Mouse (Mus musculus): Measurements from ENCODE around the gene Dnah2. TPM values are rescaled to one million over a fixed set of nuclear protein-coding genes. Genes with fewer than 3 reads are reported as not detected.

Dnah2 gene
- polyA plus RNA-seq, 1 experiment from 2014 or later: 1.3 TPM

GRCm38 (mm10) chr11:69472687-69473086, 76.2 kb downstream of the Dnah2 start:
- H3K4me2 ChIP-seq (replicated peaks; ENCODE audit: low read depth, low read length): no peak overlapping the region
- no peaks in the 10 kb centered on the region for H3K4me1 ChIP-seq (ENCODE audit: insufficient read depth, low read depth, low read length)
- H3K9me3 ChIP-seq (ENCODE audit: low read length): no peaks in the 10 kb centered on the region
- TF ChIP-seq CTCF (IDR thresholded peaks at IDR 0.05): no peak
- peak; percentile 26; the same call in 1 of the 2 replicates for TF ChIP-seq EP300 (IDR thresholded peaks at IDR 0.05)
- H3K27me3 ChIP-seq (replicated peaks; ENCODE audit: insufficient read depth, low read length): no peaks in the 10 kb centered on the region
- WGBS: 29% methylated on average over 5 of the region's 5 CpGs
- H3K36me3 ChIP-seq (ENCODE audit: insufficient read depth, low read length): no peaks in the 10 kb centered on the region
- no peak overlapping the region for H3K27ac ChIP-seq (ENCODE audit: low read length)
- ATAC-seq: peak; percentile 36
- DNase-seq (ENCODE audit: low spot score): peak; percentile 44
- H3K9ac ChIP-seq (replicated peaks; ENCODE audit: low read depth): no peak overlapping the region
- H3K4me3 ChIP-seq (ENCODE audit: low read depth, low read length): no peak overlapping the region

GRCm38 (mm10) chr11:69471491-69471890, 77.4 kb downstream of the Dnah2 start:
- no peak overlapping the region for H3K4me2 ChIP-seq (replicated peaks; ENCODE audit: low read depth, low read length)
- H3K4me3 ChIP-seq (ENCODE audit: low read depth, low read length): no peak overlapping the region
- WGBS: 18% methylated on average over 8 of the region's 8 CpGs
- DNase-seq (ENCODE audit: low spot score) (peak; percentile 16), ATAC-seq (no peak)
- H3K36me3 ChIP-seq (ENCODE audit: insufficient read depth, low read length): no peaks in the 10 kb centered on the region
- H3K9me3 ChIP-seq (ENCODE audit: low read length): no peaks in the 10 kb centered on the region
- no peak overlapping the region for H3K27ac ChIP-seq (ENCODE audit: low read length)
- no peak for TF ChIP-seq CTCF (IDR thresholded peaks at IDR 0.05)
- no peak for TF ChIP-seq EP300 (IDR thresholded peaks at IDR 0.05)
- no peak overlapping the region for H3K9ac ChIP-seq (replicated peaks; ENCODE audit: low read depth)
- no peaks in the 10 kb centered on the region for H3K27me3 ChIP-seq (replicated peaks; ENCODE audit: insufficient read depth, low read length)
- H3K4me1 ChIP-seq (ENCODE audit: insufficient read depth, low read depth, low read length): no peaks in the 10 kb centered on the region

DNA sequence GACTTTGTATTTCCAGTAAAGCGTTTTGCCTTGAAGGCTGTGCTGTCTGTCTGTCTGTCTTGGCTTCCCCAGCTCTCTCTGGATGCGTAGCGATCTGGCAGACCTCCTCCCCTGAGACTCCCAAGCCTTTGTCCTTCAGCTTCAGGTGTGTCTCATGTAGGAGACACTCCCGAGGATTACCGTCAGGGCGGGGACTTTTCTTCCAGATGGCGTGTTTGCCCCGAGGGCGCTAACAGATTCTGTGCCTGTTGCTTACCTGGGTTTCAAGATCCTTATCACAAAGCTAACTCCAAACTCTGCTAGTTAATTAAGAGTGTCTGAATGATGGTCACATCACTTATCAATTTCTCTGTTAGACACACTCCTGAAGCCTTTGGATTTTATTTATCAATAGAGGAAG, 79.6 kb downstream of the Dnah2 start:
- H3K27me3 ChIP-seq (replicated peaks; ENCODE audit: insufficient read depth, low read length): no peaks in the 10 kb centered on the region
- H3K9ac ChIP-seq (replicated peaks; ENCODE audit: low read depth): no peak overlapping the region
- ATAC-seq: no peak
- H3K9me3 ChIP-seq (ENCODE audit: low read length): no peaks in the 10 kb centered on the region
- 69% methylated on average over 9 of the region's 9 CpGs for whole genome bisulfite sequencing
- no peaks in the 10 kb centered on the region for H3K36me3 ChIP-seq (ENCODE audit: insufficient read depth, low read length)
- no peaks in the 10 kb centered on the region for H3K4me1 ChIP-seq (ENCODE audit: insufficient read depth, low read depth, low read length)
- no peak overlapping the region for H3K4me3 ChIP-seq (ENCODE audit: low read depth, low read length)
- DNase-seq (ENCODE audit: low spot score): no peak
- TF ChIP-seq CTCF (IDR thresholded peaks at IDR 0.05): no peak
- H3K4me2 ChIP-seq (replicated peaks; ENCODE audit: low read depth, low read length): no peak overlapping the region
- H3K27ac ChIP-seq (ENCODE audit: low read length): no peak overlapping the region

DNA sequence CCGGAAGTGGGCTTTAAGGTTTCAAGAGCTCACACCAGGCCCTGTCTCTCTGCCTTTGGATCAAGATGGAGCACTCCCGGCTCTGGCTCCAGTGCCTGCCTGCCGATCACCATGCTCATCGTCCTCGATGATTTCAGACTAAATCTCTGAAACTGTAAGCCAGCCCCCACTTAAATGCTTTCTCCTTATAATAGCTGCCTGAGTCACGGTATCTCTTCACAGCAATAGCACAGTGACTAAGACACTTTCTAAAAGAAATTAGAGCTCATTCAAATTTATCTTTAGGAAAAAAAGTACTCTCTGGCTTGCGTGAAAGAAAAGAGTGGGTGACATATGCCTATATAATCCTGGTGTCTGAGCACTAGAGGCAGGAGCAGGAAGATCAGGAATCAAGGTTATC, 84.9 kb downstream of the Dnah2 start:
- no peaks in the 10 kb centered on the region for H3K27me3 ChIP-seq (replicated peaks; ENCODE audit: insufficient read depth, low read length)
- no peak overlapping the region for H3K4me3 ChIP-seq (ENCODE audit: low read depth, low read length)
- H3K9me3 ChIP-seq (ENCODE audit: low read length): no peaks in the 10 kb centered on the region
- TF ChIP-seq CTCF (IDR thresholded peaks at IDR 0.05): no peak
- no peak for TF ChIP-seq EP300 (IDR thresholded peaks at IDR 0.05)
- no peak overlapping the region for H3K27ac ChIP-seq (ENCODE audit: low read length)
- H3K9ac ChIP-seq (replicated peaks; ENCODE audit: low read depth): no peak overlapping the region
- no peaks in the 10 kb centered on the region for H3K4me1 ChIP-seq (ENCODE audit: insufficient read depth, low read depth, low read length)
- no peaks in the 10 kb centered on the region for H3K36me3 ChIP-seq (ENCODE audit: insufficient read depth, low read length)
- ATAC-seq (no peak), DNase-seq (ENCODE audit: low spot score) (no peak)
- WGBS: 95% methylated on average over 7 of the region's 7 CpGs
- no peak overlapping the region for H3K4me2 ChIP-seq (replicated peaks; ENCODE audit: low read depth, low read length)

- no peaks in the 10 kb centered on the region for H3K27me3 ChIP-seq (replicated peaks; ENCODE audit: insufficient read depth, low read length)
- TF ChIP-seq CTCF (IDR thresholded peaks at IDR 0.05) (no peak), EP300 (IDR thresholded peaks at IDR 0.05) (no peak)
- WGBS: 43% methylated on average over 5 of the region's 5 CpGs
- H3K4me1 ChIP-seq (ENCODE audit: insufficient read depth, low read depth, low read length): no peaks in the 10 kb centered on the region
- H3K27ac ChIP-seq (ENCODE audit: low read length): no peak overlapping the region
- H3K9ac ChIP-seq (replicated peaks; ENCODE audit: low read depth): no peak overlapping the region
- H3K9me3 ChIP-seq (ENCODE audit: low read length): no peaks in the 10 kb centered on the region
- no peaks in the 10 kb centered on the region for H3K36me3 ChIP-seq (ENCODE audit: insufficient read depth, low read length)
- H3K4me3 ChIP-seq (ENCODE audit: low read depth, low read length): no peak overlapping the region
- H3K4me2 ChIP-seq (replicated peaks; ENCODE audit: low read depth, low read length): no peak overlapping the region
- DNase-seq (ENCODE audit: low spot score): no peak
- ATAC-seq: no peak
Observed at GRCm38 (mm10) chr11:69461568-69461967, 87.3 kb downstream of the Dnah2 start.

DNA sequence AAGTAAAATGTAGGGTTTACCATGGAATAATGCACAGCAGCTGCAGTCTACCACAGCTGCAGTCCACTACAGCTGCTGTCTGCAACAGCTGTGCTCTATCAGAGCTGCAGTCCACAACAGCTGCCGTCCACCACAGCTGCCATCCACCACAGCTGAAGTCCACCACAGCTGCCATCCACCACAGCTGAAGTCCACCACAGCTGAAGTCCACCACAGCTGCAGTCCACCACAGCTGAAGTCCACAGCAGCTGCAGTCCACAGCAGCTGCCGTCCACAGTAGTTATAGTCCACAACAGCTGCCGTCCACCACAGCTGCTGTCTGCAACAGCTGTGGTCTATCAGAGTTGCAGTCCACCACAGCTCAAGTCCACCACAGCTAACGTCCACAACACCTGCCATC, 89.0 kb downstream of the Dnah2 start:
- no peak for TF ChIP-seq EP300 (IDR thresholded peaks at IDR 0.05)
- H3K4me1 ChIP-seq (ENCODE audit: insufficient read depth, low read depth, low read length): no peaks in the 10 kb centered on the region
- no peaks in the 10 kb centered on the region for H3K27me3 ChIP-seq (replicated peaks; ENCODE audit: insufficient read depth, low read length)
- peak; percentile 44 for DNase-seq (ENCODE audit: low spot score)
- H3K4me3 ChIP-seq (ENCODE audit: low read depth, low read length): no peak overlapping the region
- H3K9ac ChIP-seq (replicated peaks; ENCODE audit: low read depth): no peak overlapping the region
- no peaks in the 10 kb centered on the region for H3K9me3 ChIP-seq (ENCODE audit: low read length)
- H3K36me3 ChIP-seq (ENCODE audit: insufficient read depth, low read length): no peaks in the 10 kb centered on the region
- no peak overlapping the region for H3K4me2 ChIP-seq (replicated peaks; ENCODE audit: low read depth, low read length)
- H3K27ac ChIP-seq (ENCODE audit: low read length): no peak overlapping the region
- 49% methylated on average over 4 of the region's 4 CpGs for WGBS
- ATAC-seq: peak; percentile 57

DNA sequence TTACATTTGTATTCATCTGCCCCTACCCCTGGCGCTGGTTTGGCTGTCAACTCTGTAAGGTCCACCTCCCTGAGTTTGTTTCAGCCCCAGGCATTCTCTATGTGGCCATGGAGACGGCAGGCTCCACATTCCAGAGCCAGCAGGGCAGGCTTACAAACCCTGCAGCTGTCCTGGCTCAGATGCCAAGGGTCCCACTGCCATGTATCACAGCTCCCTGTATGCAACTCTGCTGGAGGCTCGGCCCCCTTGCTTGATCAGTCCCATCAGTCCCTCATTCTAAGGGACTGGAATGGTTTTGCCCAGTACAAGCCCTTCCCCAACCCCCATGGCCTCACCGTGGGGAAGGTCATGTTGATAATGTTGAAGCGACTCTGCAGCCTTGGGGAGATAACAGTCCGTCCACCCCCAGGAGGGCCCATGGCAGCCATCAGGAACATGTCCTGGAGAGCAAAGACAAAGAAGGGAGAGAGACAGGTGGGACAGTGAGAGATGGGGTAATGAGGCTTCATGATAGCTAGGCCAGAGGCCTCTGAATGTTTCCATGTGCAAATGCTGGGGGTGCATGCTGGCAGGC, 91.8 kb downstream of the Dnah2 start:
- Histone ChIP-seq H3K27me3 (replicated peaks; ENCODE audit: insufficient read depth, low read length) (no peaks in the 10 kb centered on the region), H3K9ac (replicated peaks; ENCODE audit: low read depth) (no peak overlapping the region), H3K4me2 (replicated peaks; ENCODE audit: low read depth, low read length) (no peak overlapping the region), H3K9me3 (ENCODE audit: low read length) (no peaks in the 10 kb centered on the region), H3K36me3 (ENCODE audit: insufficient read depth, low read length) (no peaks in the 10 kb centered on the region), H3K4me1 (ENCODE audit: insufficient read depth, low read depth, low read length) (no peaks in the 10 kb centered on the region; the same call in 1 of the 2 replicates), H3K4me3 (ENCODE audit: low read depth, low read length) (no peak overlapping the region), H3K27ac (ENCODE audit: low read length) (no peak overlapping the region)
- ATAC-seq: no peak
- DNase-seq (ENCODE audit: low spot score): no peak
- TF ChIP-seq EP300 (IDR thresholded peaks at IDR 0.05) (no peak), CTCF (IDR thresholded peaks at IDR 0.05) (no peak)
- WGBS: 26% methylated on average over 6 of the region's 6 CpGs

Measured in lung, postnatal 0 days (tissue).